Mouse (Mus musculus) mesoderm, embryonic 11.5 days (tissue): ENCODE results near the gene Pcif1.
"Not testable (repeated sequence)": the region's sequence is repeated elsewhere in the genome, so short reads cannot be mapped to it uniquely, and the experiment has no call there.

Experiments used
- DNase-seq: peaks from one replicate; pipeline ENCODE4 v3.0.0-alpha.2; 2012; ENCODE audit warnings: low read depth, low spot score

Pcif1 gene

DNA sequence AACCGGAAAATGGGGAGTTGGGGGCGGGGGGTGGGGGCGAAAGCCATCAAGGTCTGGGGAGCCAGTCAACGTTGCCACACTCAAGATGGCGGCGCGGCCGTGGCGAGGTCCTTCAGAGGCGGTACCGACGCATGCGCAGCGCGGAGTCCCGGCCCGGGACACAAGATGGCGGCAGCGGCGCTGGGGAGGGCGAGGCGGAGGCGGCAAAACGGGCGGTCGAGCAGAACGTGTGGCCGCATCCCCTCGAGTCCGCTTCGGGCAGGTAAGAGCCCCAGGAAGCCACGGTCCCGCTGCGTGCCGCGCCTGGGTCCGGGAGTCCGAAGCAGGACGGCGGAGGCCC, at the start of gene Pcif1:
Pcif1 (plus strand) TSS at position 77 of the 340 bp plus-strand sequence.
- DNase-seq: peak; percentile 94

DNA sequence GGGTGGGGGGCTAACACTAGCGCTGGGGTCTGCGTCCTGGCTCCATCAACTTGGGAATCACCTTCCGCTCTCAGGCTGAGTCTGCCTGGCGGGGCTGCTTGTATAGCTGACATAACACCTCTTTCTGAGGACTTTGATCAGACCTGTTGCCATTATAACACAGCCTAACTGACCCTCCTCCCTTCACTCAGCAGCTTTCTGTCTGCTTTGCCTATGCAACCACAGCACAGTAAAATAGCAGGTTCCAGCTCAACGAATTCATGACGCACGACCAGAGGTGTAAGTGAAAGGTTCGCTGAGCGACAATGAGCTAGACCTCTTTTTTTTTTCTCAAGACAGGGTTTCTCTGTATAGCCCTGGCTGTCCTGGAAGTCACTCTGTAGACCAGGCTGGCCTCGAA, 48.1 kb upstream of the Pcif1 start:
- no peak for DNase-seq

DNA sequence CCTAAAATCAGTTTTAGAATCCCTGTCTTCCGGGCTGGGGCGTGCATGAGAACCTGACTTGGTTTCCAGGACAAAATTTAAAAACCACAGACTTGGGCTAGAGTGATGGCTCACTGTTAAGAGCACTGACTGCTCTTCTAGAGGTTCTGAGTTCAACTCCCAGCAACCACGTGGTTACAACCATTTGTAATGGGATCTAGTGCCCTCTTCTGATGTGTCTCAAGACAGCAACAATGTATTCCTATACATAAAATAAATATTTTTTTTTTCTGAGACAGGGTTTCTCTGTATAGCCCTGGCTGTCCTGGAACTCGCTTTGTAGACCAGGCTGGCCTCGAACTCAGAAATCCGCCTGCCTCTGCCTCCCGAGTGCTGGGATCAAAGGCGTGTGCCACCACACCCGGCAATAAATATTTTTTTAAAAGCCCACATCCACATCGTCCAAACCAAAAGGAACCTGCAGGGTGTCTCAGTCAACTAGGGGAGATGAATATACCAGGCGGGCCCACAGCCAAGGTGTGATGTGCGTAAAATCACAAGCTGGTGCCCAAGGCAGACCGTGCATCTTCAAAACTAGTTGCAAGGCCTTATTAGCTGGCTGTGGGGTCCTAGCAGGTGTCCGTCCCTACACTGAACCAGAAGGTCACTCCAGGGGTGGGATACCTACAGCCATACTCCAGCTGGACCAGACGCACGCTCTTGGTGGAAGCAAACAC, 46.9 kb upstream of the Pcif1 start:
- DNase-seq: no peak

DNA sequence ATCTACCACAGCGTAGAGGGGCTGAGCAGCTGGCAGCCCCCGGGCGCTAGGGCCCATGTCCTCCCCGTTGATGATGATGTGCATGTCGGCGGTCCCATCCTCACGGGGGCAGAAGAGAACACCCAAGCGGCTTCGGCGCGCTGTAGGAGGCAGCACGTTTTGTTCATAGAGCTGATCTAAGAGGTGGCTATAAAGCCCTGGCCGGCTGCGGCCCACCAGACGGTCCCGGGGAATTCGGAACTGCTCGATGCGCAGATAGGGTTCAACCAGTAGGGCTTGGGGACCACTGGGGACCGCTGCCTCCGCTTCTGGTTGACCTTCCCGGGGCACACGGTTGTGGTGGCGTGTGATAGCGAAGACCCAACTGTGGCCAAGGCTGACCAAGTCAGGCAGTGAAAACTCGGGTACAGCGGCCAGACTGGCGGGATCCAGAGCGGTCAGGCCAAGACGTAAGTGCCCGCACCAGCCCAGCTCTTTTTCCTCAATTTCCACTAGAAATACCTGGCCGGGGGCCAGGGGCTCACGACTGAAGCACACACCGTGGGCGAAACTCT, 46.3 kb upstream of the Pcif1 start, which contains the start of gene Ctsa:
Ctsa (plus strand) TSS at position 126 of the 554 bp plus-strand sequence.
- DNase-seq: peak; percentile 77

DNA sequence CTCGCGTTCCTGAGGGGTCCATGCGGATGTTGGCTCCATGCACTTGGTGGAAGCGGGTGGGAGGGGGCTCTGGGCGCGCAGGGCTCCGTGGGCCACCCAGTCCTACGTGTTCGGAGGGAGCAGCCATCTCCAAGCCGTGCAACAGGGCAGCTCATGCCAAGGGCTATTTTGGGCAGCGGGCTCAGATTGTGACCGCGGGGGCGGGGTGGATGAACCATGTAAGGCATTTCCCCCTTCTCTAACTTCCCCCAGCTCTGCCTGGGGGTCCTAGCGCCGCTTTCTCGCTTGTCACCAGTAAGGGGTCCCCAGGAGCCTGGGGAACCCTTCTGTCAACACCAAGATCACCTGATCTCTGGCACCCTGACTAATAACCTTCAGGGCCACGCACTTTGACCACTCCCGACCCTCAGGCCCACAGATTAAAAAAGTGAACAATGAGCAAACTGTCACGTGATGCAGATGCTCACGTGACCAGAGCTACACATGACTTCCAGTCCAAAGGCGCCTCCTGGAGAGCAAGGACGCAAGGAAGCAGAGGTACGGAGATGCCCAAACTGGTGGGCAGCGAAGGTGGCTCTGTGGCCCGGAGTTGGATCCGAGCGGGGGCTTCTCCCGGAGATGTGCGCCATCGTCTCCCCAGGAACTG, 45.7 kb upstream of the Pcif1 start, which contains the start of gene Neurl2:
Neurl2 (minus strand) TSS at position 143 of the 646 bp plus-strand sequence.
- peak; percentile 100 for DNase-seq

DNA sequence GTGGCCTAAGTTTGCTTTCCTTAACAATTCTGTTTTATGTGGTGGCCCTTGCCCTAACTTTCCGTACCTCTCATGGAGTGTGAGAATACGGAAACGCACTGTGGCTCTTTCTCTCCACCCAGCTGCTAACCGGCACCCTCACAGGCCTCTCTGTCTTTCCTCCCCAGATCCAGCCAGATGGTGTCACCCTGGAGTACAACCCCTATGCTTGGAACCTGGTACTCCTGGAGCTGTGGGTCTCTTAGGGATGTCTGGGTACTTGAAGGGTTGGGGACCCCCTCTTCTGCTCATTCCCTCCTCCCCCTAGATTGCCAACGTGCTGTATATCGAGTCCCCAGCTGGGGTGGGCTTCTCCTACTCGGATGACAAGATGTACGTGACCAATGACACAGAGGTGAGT, 44.6 kb upstream of the Pcif1 start:
- DNase-seq: no peak

DNA sequence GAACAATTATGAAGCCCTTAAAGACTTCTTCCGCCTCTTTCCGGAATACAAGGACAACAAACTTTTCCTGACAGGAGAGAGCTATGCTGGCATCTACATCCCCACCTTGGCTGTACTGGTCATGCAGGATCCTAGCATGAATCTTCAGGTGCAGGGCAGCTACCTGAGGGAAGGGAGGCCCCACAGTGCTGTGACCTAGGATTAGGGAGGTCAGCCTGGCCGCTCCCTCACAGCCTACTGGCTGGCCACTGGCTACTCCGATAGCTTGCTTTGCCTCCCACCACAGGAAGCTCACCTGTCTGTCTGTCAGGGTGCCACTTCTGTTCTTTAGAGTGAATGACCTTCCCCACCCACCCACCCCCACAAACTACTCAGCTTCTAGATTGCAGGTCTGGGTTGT, 43.9 kb upstream of the Pcif1 start:
- DNase-seq: no peak

DNA sequence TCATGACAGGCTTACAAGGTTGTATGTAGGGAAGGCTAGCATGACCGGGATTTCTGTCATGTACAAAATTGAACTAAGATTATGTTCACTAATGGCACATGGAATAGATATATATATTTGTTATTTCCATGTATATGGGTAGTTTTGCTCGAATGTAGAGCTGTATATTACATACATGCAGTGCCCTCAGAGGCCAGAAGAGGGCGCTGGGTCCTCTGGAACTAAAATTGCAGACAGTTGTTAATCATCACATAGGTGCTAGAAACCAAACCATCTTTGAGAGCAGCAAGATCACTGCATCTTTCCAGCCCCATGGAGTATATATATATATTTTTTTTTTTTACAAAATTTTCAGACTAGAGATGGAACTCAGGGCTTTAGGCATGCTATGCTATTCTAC, 33.3 kb upstream of the Pcif1 start:
- DNase-seq: no peak

DNA sequence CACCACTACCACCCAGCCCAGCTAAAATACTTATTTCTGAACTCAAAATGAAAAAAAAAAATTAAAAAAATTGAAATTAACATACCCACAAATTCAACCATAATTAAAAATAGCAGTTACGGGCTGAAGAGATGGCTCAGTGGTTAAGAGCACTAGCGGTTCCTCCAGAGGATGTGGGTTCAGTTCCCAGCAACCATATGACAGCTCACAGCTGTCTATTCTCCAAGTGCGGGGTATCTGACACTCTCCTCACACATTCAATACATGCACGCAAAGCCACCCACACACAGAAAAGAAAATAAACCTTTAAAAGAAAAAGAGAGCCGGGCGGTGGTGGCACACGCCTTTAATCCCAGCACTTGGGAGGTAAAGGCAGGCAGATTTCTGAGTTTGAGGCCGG, 29.0 kb upstream of the Pcif1 start:
- DNase-seq: no peak

DNA sequence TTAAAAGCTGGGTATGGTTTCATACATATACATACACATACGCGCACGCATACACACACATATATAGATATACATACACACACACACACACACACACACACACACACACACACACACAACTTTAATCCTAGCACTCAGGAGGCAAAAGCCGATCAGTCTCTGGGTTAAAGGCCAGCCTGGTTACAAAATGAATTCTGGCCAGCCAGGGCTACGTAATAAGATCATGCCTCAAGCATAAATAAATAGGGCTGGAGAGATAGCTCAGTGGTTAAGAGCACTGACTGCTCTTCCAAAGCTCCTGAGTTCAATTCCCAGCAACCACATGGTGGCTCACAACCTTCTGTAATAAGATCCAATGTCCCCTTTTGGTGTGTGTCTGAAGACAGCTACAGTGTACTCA, 23.5 kb upstream of the Pcif1 start:
- not testable (repeated sequence) for DNase-seq

DNA sequence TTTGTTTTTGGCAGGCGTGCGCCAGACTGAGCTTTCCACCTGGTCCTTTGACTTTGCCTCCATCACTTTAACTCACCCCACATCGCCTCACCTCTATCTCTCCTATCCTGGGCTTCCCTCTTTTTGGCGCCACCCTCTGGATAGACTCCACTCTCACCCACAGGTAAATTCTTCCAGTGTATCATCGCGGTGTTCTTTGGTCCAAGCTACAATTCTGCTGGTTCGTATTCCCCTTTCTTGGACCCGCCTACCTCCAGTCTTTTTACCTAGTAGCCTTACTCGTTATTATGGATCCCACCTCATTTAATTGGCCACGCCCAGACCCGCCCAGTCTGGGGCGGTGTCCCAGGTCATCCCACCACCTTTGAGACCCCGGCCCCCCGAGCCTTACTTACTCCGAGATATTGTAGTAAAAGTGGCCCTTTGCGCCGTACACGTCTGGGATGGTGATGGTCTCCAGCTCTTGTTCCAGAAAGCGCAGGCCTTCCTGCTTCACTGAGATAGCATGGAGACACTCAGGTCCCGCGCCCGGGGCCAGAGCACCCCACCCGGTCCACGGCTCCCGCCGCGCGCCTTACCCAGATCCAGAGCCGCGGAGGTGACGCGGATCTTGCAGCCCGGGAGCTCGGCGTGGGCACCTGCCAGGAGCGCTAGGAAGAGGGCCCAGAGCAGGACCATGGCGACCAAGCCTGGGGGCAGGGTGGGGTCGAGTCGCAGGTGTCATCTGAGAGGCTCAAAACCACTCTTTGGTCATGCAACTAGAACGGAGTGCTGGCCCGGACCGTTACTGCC, 22.6 kb upstream of the Pcif1 start:
- no peak for DNase-seq

DNA sequence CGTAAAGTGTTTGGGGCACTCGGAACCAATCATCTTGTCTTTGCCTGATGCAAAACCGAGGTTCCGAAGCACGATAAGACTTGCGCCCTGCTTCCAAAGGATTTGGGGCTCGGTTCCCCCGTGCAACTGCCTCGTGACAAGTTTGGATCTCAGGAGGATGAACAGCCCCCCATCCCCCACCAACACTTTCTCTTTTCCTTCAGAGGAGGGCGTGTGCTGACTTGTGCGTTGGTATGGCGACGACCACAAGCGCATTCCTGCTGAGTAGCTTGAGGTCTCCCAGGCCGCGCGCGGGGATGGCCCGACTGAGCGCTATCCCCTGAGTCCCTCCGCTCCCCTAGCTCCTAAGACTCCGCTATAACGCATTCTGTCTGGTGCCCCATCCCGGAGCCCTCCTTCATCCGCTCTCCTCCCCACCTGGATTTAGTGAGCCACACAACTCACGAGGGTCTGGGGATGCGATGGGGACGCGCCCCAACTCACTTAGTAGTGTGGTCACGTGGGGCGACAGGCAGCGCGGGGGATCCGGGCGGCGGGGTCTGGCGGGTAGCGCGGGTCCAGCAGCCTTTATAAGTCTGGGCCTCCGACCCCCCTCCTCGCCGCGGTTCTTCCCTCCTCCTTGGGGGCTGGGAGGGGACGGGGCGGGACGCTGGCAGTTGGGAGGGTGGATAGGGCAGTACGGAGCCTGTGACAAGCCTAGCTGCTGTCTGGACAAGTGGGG, 21.8 kb upstream of the Pcif1 start, which contains the start of gene Pltp:
Pltp (minus strand) TSS at position 611 of the 721 bp plus-strand sequence.
- peak; percentile 73 for DNase-seq

DNA sequence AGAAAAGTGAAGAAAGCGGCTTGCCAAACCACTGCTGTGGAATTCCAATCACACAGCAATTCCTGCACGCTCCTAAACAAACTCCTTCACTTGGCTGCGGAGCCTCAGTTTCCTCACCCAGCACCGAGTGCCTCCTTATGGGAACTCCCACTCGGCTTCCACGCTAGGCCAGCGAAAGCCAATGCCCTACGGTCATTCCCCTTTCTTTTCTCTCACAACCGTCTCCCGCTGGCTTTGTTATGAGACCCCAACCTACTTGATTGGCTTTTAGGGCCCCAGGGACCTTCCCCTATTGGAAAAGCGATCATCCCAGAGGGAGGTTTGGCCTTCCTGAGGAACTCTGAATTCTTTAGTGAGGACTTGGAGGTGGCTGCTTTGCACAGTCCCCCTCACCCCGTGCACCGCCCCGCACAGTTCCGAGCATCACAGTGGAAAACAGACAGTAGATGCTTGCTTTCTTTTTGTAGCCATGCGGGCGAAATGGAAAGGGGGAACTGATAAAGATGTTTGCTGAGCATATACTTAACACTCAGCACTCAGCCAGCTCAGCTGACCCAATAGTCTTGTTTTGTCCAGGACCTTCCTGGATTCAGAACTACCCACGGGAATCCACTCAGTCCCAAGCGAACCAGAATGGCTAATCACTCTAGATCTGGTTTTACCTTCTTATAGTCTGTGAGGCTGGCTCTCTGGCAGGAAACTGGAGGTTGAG, 21.1 kb upstream of the Pcif1 start:
- DNase-seq: peak; percentile 37

DNA sequence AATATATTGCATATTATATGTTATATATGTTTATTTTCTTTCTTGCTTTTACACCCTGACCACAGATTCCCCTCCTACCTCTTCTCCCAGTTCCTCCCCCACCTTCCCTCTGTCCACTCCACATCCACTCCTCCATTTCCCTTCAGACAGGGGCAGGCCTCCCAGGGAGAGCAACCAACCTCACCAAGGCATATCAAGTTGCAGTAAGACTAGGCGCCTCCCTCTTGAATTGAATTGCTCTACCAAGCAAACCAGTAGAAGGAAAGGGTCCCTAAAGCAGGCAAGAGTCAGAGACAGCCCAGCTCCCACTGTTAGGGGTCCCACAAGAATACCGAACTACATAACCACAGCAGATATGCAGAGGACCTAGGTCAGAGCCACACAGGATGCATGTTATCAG, 19.9 kb upstream of the Pcif1 start:
- DNase-seq: no peak

DNA sequence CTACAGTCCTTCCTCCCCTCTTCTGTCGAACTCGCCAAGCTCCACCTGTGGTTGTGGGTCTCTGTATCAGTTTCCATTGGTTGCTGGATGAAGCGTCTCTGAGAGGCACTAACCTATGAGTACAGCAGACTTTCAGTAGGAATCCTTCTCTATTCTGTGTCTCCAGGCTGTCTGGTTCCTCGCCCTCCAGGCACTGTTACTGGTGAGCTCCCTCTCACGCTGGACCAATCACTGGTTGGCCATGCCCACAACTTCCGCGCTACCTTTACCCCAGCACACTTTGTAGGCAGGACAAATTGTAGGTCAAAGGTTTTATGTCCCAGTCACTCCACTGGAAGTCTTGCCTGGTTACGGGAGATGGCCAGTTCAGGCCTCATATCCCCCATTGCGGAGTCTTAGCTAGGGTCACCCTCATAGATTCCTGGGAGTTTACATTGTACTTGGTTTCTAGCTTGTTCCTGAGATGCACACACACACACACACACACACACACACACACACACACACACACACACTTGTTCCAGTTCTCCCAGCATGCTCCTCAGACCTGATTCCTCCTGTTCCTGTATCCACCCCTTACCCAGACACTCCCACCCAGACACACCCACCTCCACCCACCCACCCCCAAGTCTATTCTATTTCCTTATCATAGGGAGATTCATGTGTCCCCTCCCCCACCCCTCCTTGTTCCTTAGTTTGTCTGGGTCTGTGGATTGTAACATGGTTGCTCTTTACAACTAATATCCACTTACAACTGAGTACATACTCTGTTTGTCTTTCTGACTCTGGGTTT, 19.3 kb upstream of the Pcif1 start:
- no peak for DNase-seq

DNA sequence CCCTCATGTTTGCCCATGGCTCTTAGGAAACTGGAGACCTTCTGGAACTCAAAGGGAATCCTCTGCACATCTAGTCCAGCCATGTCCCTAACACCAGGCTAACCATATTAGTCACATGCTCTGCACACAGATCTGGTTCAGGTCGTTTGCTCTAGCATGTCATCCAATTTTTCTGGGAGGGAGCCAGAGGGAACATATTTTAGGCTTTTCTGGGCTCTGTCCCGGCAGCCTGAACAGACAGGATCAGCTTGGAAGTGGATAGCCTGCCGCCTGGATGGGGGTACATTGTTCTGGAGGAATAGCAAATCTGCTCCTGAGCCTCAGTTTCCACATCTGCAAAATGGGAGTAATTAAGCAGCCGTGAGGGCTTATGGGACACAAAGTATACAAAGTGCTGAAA, 18.0 kb upstream of the Pcif1 start:
- DNase-seq: no peak

DNA sequence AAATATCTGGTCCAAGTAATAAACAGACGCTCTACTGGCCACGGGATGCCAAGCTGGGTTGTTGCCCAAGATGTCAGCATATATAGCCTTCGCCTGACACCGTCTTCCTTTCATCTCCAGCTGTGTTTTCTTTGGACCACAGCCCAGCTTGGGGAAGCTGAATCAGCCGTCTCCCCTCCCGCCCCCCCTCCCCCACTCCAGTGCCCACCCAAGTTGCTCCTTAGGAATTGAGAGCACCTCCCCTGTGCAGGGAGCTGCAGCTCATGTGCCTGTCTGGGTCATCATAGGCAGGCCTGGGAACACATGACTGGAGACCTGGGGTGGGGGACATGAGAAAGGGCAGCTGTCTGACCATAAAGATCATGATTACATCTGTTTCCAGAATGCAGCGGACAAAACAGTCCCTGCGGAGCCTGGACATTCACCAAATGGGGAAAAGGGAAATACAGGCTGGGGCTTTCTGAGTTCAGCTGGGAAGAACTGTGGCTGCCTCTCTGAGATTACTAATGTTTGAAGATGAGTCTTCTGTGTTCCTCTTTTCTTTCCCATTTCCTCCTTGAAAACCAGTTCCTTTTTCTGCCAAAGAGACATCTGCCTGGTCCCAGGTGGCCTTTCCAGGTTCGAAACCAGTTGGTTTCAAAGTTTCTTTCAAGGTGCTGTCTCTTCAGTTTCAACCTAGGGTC, 16.8 kb upstream of the Pcif1 start:
- peak; percentile 81 for DNase-seq

DNA sequence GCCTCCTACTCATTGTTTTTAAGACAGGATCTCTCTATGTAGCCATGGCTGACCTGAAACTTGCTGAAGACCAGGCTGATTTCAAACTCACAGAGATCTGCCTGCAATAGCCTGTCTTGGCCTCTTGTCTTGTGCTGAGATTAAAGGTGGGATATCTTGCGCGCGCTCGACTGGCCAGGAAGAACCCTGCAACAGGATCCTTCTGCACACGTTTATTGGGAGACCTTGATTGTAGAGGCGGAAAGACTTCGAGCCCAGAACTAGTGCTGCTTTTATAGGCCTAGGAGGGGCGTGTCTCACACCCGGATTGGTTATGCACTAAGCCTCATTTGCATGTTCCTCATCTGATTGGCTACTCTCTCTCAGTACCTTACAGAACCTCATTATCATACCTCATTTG, 15.7 kb upstream of the Pcif1 start:
- DNase-seq: not testable (repeated sequence)

DNA sequence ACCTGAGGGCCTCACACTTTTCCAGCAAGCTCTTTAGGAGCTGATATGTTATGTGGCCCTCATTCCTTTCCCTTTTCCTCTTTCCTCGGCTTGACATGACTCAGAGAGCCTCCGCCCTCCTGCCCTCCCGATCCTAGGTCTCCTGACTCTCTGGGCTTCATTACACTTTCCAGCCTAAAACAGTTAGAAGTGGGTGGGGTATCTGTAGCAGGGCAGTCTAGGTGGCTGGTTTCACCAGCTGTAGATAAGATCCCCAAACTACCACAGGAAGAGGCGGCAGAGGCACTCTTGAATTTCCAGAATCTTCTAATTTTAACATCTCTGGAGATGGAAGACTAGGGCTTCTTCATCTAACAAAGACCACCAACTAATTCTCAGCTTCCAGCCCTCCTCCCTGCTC, 14.5 kb upstream of the Pcif1 start:
- DNase-seq: no peak
